12 mouse cellular contexts compared by ENCODE assay signal in genomic region chr9:87341438-87341837, GRCm38 (mm10).
"Had no signal": no experiment of that assay in that cellular context is flagged by ENCODE, and none has a peak within 500 bp of the region (broad histone marks: within the 10 kb centered on the region; RNA-seq: fewer than 3 reads in every experiment).

No protein-coding gene starts in this region.

- H3K27me3 ChIP-seq: limb, embryonic 15.5 days; liver, embryonic 12.5 days; midbrain, embryonic 12.5 days; neural tube, embryonic 13.5 days; stomach, embryonic 15.5 days had no signal

- H3K36me3 ChIP-seq: limb, embryonic 15.5 days; liver, embryonic 12.5 days; midbrain, embryonic 12.5 days; neural tube, embryonic 13.5 days; stomach, embryonic 15.5 days had no signal

- DNase-seq: kidney, postnatal 14 days; layer of hippocampus, adult 9-11 months; layer of hippocampus, postnatal 36 days; right cerebral cortex, postnatal 14 days; thymus, postnatal 25 days had no signal

- H3K27ac ChIP-seq: limb, embryonic 15.5 days; liver, embryonic 12.5 days; midbrain, embryonic 12.5 days; neural tube, embryonic 13.5 days; stomach, embryonic 15.5 days had no signal

- H3K9me3 ChIP-seq: limb, embryonic 15.5 days; liver, embryonic 12.5 days; midbrain, embryonic 12.5 days; neural tube, embryonic 13.5 days; stomach, embryonic 15.5 days had no signal

- H3K4me3 ChIP-seq: limb, embryonic 15.5 days; liver, embryonic 12.5 days; midbrain, embryonic 12.5 days; neural tube, embryonic 13.5 days; stomach, embryonic 15.5 days had no signal

- H3K4me1 ChIP-seq: liver, embryonic 12.5 days; midbrain, embryonic 12.5 days; neural tube, embryonic 13.5 days; stomach, embryonic 15.5 days had no signal

- H3K4me2 ChIP-seq: limb, embryonic 15.5 days; liver, embryonic 12.5 days; midbrain, embryonic 12.5 days; neural tube, embryonic 13.5 days; stomach, embryonic 15.5 days had no signal

- ATAC-seq: intestine, embryonic 16.5 days; liver, embryonic 12.5 days; midbrain, embryonic 16.5 days had no signal

- H3K9ac ChIP-seq: limb, embryonic 15.5 days; liver, embryonic 12.5 days; midbrain, embryonic 12.5 days; neural tube, embryonic 13.5 days; stomach, embryonic 15.5 days had no signal
